In genomic region chr12:26680568-26680947, GRCm38 (mm10) we compare ENCODE assay signal across 19 mouse cellular contexts.
A peak's percentile ranks its signal among the peaks of the same experiment; 100 is the strongest.
DNase-seq lines count a peak whose midpoint lies in the region; ATAC-seq and TF ChIP-seq lines count a peak whose summit lies in the region.
"Had no signal": no experiment of that assay in that cellular context is flagged by ENCODE, and none has a peak within 500 bp of the region (broad histone marks: within the 10 kb centered on the region; RNA-seq: fewer than 3 reads in every experiment).

No protein-coding gene starts in this region.

- H3K27ac ChIP-seq in midbrain, embryonic 11.5 days (ENCODE audit: low read depth, low read length) = peak overlapping the region; percentile 21; the same call in 1 of the 2 replicates
- no peak overlapping the region for H3K27ac ChIP-seq in midbrain, postnatal 0 days (ENCODE audit: low read depth, low read length)
- H3K27ac ChIP-seq in forebrain, embryonic 15.5 days (replicated peaks) = peak overlapping the region; percentile 86
- peak overlapping the region; percentile 82 for H3K27ac ChIP-seq in hindbrain, embryonic 14.5 days
- H3K27ac ChIP-seq in midbrain, embryonic 16.5 days (ENCODE audit: low read length) = peak overlapping the region; percentile 66
- H3K27ac ChIP-seq: embryonic facial prominence, embryonic 15.5 days; intestine, embryonic 15.5 days; limb, embryonic 13.5 days; liver, embryonic 13.5 days; lung, embryonic 15.5 days had no signal

- DNase-seq in midbrain, embryonic 11.5 days (ENCODE audit: low spot score, missing footprints) = no peak
- DNase-seq in midbrain, postnatal 0 days (ENCODE audit: low spot score) = no peak
- peak; percentile 37 for DNase-seq in hindbrain, embryonic 14.5 days (ENCODE audit: low spot score)
- DNase-seq in gastrocnemius, postnatal 10 days = no peak
- no peak for DNase-seq in ovary, adult 18-20 months (ENCODE audit: low spot score)
- DNase-seq in cerebellum, postnatal 36 days = no peak
- DNase-seq: adrenal gland, postnatal 36 days; cerebellum, adult 11-12 months; liver, embryonic 13.5 days; lung, postnatal 4 days; thymus, postnatal 14 days had no signal

- H3K4me3 ChIP-seq in midbrain, embryonic 11.5 days (ENCODE audit: low read depth, low read length) = no peak overlapping the region
- H3K4me3 ChIP-seq in midbrain, postnatal 0 days (ENCODE audit: low read depth, low read length) = no peak overlapping the region
- no peak overlapping the region for H3K4me3 ChIP-seq in forebrain, embryonic 15.5 days
- no peak overlapping the region for H3K4me3 ChIP-seq in hindbrain, embryonic 14.5 days (replicated peaks; ENCODE audit: low read length)
- no peak overlapping the region for H3K4me3 ChIP-seq in midbrain, embryonic 16.5 days (ENCODE audit: low read depth, low read length)
- H3K4me3 ChIP-seq: embryonic facial prominence, embryonic 15.5 days; heart, embryonic 12.5 days; intestine, embryonic 15.5 days; limb, embryonic 13.5 days; liver, embryonic 13.5 days; lung, embryonic 15.5 days had no signal

- H3K4me2 ChIP-seq in midbrain, embryonic 11.5 days = no peak overlapping the region
- H3K4me2 ChIP-seq in midbrain, postnatal 0 days (ENCODE audit: low read depth, low read length, poor library complexity, severe bottlenecking) = no peak overlapping the region
- H3K4me2 ChIP-seq in forebrain, embryonic 15.5 days (replicated peaks) = no peak overlapping the region
- H3K4me2 ChIP-seq in hindbrain, embryonic 14.5 days (replicated peaks) = no peak overlapping the region
- H3K4me2 ChIP-seq in midbrain, embryonic 16.5 days (ENCODE audit: low read length) = no peak overlapping the region
- H3K4me2 ChIP-seq: embryonic facial prominence, embryonic 15.5 days; heart, embryonic 12.5 days; intestine, embryonic 15.5 days; limb, embryonic 13.5 days; liver, embryonic 13.5 days; lung, embryonic 15.5 days had no signal

- H3K27me3 ChIP-seq in midbrain, embryonic 11.5 days (ENCODE audit: control insufficient read depth, insufficient read depth, low read length) = no peaks in the 10 kb centered on the region
- H3K27me3 ChIP-seq in midbrain, postnatal 0 days (ENCODE audit: insufficient read depth, low read length) = no peaks in the 10 kb centered on the region
- no peaks in the 10 kb centered on the region for H3K27me3 ChIP-seq in forebrain, embryonic 15.5 days
- no peaks in the 10 kb centered on the region for H3K27me3 ChIP-seq in hindbrain, embryonic 14.5 days (ENCODE audit: control insufficient read depth, insufficient read depth, low read length)
- H3K27me3 ChIP-seq in midbrain, embryonic 16.5 days (ENCODE audit: control insufficient read depth, insufficient read depth, low read depth, low read length) = no peaks in the 10 kb centered on the region
- H3K27me3 ChIP-seq: CH12.LX; embryonic facial prominence, embryonic 15.5 days; heart, embryonic 12.5 days; intestine, embryonic 15.5 days; limb, embryonic 13.5 days; liver, embryonic 13.5 days; lung, embryonic 15.5 days had no signal

- WGBS in midbrain, embryonic 11.5 days = 85% methylated on average over 3 of the region's 3 CpGs
- WGBS in midbrain, postnatal 0 days = 60% methylated on average over 3 of the region's 3 CpGs
- 63% methylated on average over 3 of the region's 3 CpGs for WGBS in forebrain, embryonic 15.5 days
- 53% methylated on average over 3 of the region's 3 CpGs for WGBS in hindbrain, embryonic 14.5 days
- 64% methylated on average over 3 of the region's 3 CpGs for WGBS in midbrain, embryonic 16.5 days

- no peak for TF ChIP-seq CTCF in midbrain, postnatal 0 days (IDR thresholded peaks at IDR 0.05)

- ATAC-seq in midbrain, embryonic 11.5 days (ENCODE audit: low FRiP score) = no peak
- no peak for ATAC-seq in midbrain, postnatal 0 days (ENCODE audit: low FRiP score)
- peak; percentile 46; the same call in 1 of the 2 replicates for ATAC-seq in forebrain, embryonic 15.5 days (replicated peaks)
- no peak for ATAC-seq in hindbrain, embryonic 14.5 days (ENCODE audit: low FRiP score)
- ATAC-seq in midbrain, embryonic 16.5 days = no peak
- ATAC-seq: intestine, embryonic 15.5 days had no signal

- H3K9me3 ChIP-seq in midbrain, embryonic 11.5 days (ENCODE audit: control insufficient read depth, low read length) = no peaks in the 10 kb centered on the region
- no peaks in the 10 kb centered on the region for H3K9me3 ChIP-seq in midbrain, postnatal 0 days (ENCODE audit: low read length)
- H3K9me3 ChIP-seq in forebrain, embryonic 15.5 days = no peaks in the 10 kb centered on the region
- no peaks in the 10 kb centered on the region for H3K9me3 ChIP-seq in hindbrain, embryonic 14.5 days (ENCODE audit: control insufficient read depth, low read length)
- H3K9me3 ChIP-seq in midbrain, embryonic 16.5 days (replicated peaks; ENCODE audit: control insufficient read depth, low read length, poor library complexity, severe bottlenecking) = no peaks in the 10 kb centered on the region
- H3K9me3 ChIP-seq: embryonic facial prominence, embryonic 15.5 days; heart, embryonic 12.5 days; intestine, embryonic 15.5 days; limb, embryonic 13.5 days; liver, embryonic 13.5 days; lung, embryonic 15.5 days had no signal

- no peak overlapping the region for H3K9ac ChIP-seq in midbrain, embryonic 11.5 days (ENCODE audit: low read length)
- no peak overlapping the region for H3K9ac ChIP-seq in midbrain, postnatal 0 days (replicated peaks; ENCODE audit: low read length, poor library complexity, severe bottlenecking)
- H3K9ac ChIP-seq in forebrain, embryonic 15.5 days (replicated peaks) = no peak overlapping the region
- no peak overlapping the region for H3K9ac ChIP-seq in hindbrain, embryonic 14.5 days
- H3K9ac ChIP-seq in midbrain, embryonic 16.5 days (ENCODE audit: low read depth, low read length) = no peak overlapping the region
- H3K9ac ChIP-seq: embryonic facial prominence, embryonic 15.5 days; heart, embryonic 12.5 days; intestine, embryonic 15.5 days; limb, embryonic 13.5 days; liver, embryonic 13.5 days; lung, embryonic 15.5 days had no signal

- H3K4me1 ChIP-seq in midbrain, embryonic 11.5 days (ENCODE audit: control insufficient read depth, insufficient read depth, low read length) = no peaks in the 10 kb centered on the region
- H3K4me1 ChIP-seq in midbrain, postnatal 0 days (ENCODE audit: insufficient read depth, low read length) = peaks cover 9% of the 10 kb centered on the region; the same call in 1 of the 2 replicates
- peaks cover 19% of the 10 kb centered on the region for H3K4me1 ChIP-seq in forebrain, embryonic 15.5 days
- peaks cover 17% of the 10 kb centered on the region for H3K4me1 ChIP-seq in hindbrain, embryonic 14.5 days (replicated peaks; ENCODE audit: control insufficient read depth, insufficient read depth, low read length)
- peaks cover 9% of the 10 kb centered on the region; the same call in 1 of the 2 replicates for H3K4me1 ChIP-seq in midbrain, embryonic 16.5 days (ENCODE audit: control insufficient read depth, insufficient read depth, low read length)
- H3K4me1 ChIP-seq: embryonic facial prominence, embryonic 15.5 days; intestine, embryonic 15.5 days; limb, embryonic 13.5 days; liver, embryonic 13.5 days; lung, embryonic 15.5 days had no signal

- H3K36me3 ChIP-seq in midbrain, embryonic 11.5 days (ENCODE audit: control insufficient read depth, insufficient read depth, low read length) = no peaks in the 10 kb centered on the region
- no peaks in the 10 kb centered on the region for H3K36me3 ChIP-seq in midbrain, postnatal 0 days (ENCODE audit: insufficient read depth, low read length)
- H3K36me3 ChIP-seq in forebrain, embryonic 15.5 days = no peaks in the 10 kb centered on the region
- H3K36me3 ChIP-seq in hindbrain, embryonic 14.5 days (replicated peaks; ENCODE audit: control insufficient read depth, insufficient read depth) = no peaks in the 10 kb centered on the region
- no peaks in the 10 kb centered on the region for H3K36me3 ChIP-seq in midbrain, embryonic 16.5 days (ENCODE audit: control insufficient read depth, insufficient read depth, low read length)
- H3K36me3 ChIP-seq: embryonic facial prominence, embryonic 15.5 days; heart, embryonic 12.5 days; intestine, embryonic 15.5 days; limb, embryonic 13.5 days; liver, embryonic 13.5 days; lung, embryonic 15.5 days had no signal
